Mouse (Mus musculus): ENCODE results near the gene Samd13. TPM values are rescaled to one million over a fixed set of nuclear protein-coding genes. Genes with fewer than 3 reads are reported as not detected.

The Samd13 gene
- polyA plus RNA-seq, 1 experiment from 2014 or later = 0.24 TPM

GRCm38 (mm10) chr3:146708381-146708780 lies 23.0 kb upstream of the Samd13 start:
- no peaks in the 10 kb centered on the region for H3K36me3 ChIP-seq (replicated peaks; ENCODE audit: control insufficient read depth, insufficient read depth)
- no peak overlapping the region for H3K27ac ChIP-seq
- H3K9me3 ChIP-seq (ENCODE audit: control insufficient read depth, low read length) = no peaks in the 10 kb centered on the region
- ATAC-seq (ENCODE audit: low FRiP score) (no peak), DNase-seq (ENCODE audit: low spot score) (no peak)
- no peak overlapping the region for H3K4me3 ChIP-seq (replicated peaks; ENCODE audit: low read length)
- H3K4me2 ChIP-seq (replicated peaks) = no peak overlapping the region
- WGBS = 79% methylated on average over 3 of the region's 3 CpGs
- no peaks in the 10 kb centered on the region for H3K4me1 ChIP-seq (replicated peaks; ENCODE audit: control insufficient read depth, insufficient read depth, low read length)
- no peaks in the 10 kb centered on the region for H3K27me3 ChIP-seq (ENCODE audit: control insufficient read depth, insufficient read depth, low read length)
- H3K9ac ChIP-seq = no peak overlapping the region

GRCm38 (mm10) chr3:146704099-146704498 lies 18.7 kb upstream of the Samd13 start:
- Histone ChIP-seq H3K4me3 (replicated peaks; ENCODE audit: low read length) (no peak overlapping the region), H3K9me3 (ENCODE audit: control insufficient read depth, low read length) (no peaks in the 10 kb centered on the region), H3K4me2 (replicated peaks) (no peak overlapping the region), H3K36me3 (replicated peaks; ENCODE audit: control insufficient read depth, insufficient read depth) (no peaks in the 10 kb centered on the region), H3K27me3 (ENCODE audit: control insufficient read depth, insufficient read depth, low read length) (no peaks in the 10 kb centered on the region), H3K9ac (no peak overlapping the region), H3K27ac (no peak overlapping the region), H3K4me1 (replicated peaks; ENCODE audit: control insufficient read depth, insufficient read depth, low read length) (no peaks in the 10 kb centered on the region)
- ATAC-seq (ENCODE audit: low FRiP score) = no peak
- no peak for DNase-seq (ENCODE audit: low spot score)
- 92% methylated on average over 4 of the region's 4 CpGs for WGBS

- DNase-seq (ENCODE audit: low spot score) (no peak), ATAC-seq (ENCODE audit: low FRiP score) (no peak)
- Histone ChIP-seq H3K4me1 (replicated peaks; ENCODE audit: control insufficient read depth, insufficient read depth, low read length) (0 out of 2 replicates have a peak, but pooled peaks cover 4% of the 10 kb centered on the region), H3K27me3 (ENCODE audit: control insufficient read depth, insufficient read depth, low read length) (no peaks in the 10 kb centered on the region), H3K36me3 (replicated peaks; ENCODE audit: control insufficient read depth, insufficient read depth) (no peaks in the 10 kb centered on the region), H3K4me2 (replicated peaks) (no peak overlapping the region), H3K4me3 (replicated peaks; ENCODE audit: low read length) (no peak overlapping the region), H3K9ac (no peak overlapping the region), H3K27ac (no peak overlapping the region), H3K9me3 (ENCODE audit: control insufficient read depth, low read length) (no peaks in the 10 kb centered on the region)
- 89% methylated on average over 11 of the region's 11 CpGs for WGBS
These were observed 14.7 kb upstream of the Samd13 start for GRCm38 (mm10) chr3:146700051-146700450.

DNA sequence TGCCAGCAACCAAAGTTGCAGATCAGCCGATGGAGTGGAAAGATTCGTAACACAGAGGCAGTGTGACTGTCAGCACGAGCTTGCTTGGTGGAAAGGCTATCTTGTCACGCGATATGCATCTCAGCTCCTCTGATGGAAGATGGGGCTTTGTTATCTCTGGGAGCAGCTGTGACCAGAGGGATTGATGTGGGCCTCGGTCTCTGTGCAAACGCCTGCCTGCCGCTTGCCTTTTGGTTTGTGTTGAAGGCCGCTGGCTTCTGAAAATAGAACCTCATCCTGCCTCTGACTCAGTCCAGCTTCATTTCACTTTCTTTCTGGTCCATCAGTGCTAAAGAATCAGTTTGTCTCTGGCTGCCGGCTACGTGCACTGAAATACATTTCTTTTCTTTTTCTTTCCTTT lies 13.6 kb upstream of the Samd13 start:
- Histone ChIP-seq H3K4me1 (replicated peaks; ENCODE audit: control insufficient read depth, insufficient read depth, low read length) (0 out of 2 replicates have a peak, but pooled peaks cover 4% of the 10 kb centered on the region), H3K9ac (no peak overlapping the region), H3K9me3 (ENCODE audit: control insufficient read depth, low read length) (no peaks in the 10 kb centered on the region), H3K4me2 (replicated peaks) (no peak overlapping the region), H3K36me3 (replicated peaks; ENCODE audit: control insufficient read depth, insufficient read depth) (no peaks in the 10 kb centered on the region), H3K4me3 (replicated peaks; ENCODE audit: low read length) (no peak overlapping the region), H3K27me3 (ENCODE audit: control insufficient read depth, insufficient read depth, low read length) (no peaks in the 10 kb centered on the region), H3K27ac (peak overlapping the region; percentile 16; the same call in 1 of the 2 replicates)
- ATAC-seq (ENCODE audit: low FRiP score) = no peak
- no peak for DNase-seq (ENCODE audit: low spot score)
- WGBS = 42% methylated on average over 11 of the region's 11 CpGs

- Histone ChIP-seq H3K9ac (no peak overlapping the region), H3K27me3 (ENCODE audit: control insufficient read depth, insufficient read depth, low read length) (no peaks in the 10 kb centered on the region), H3K36me3 (replicated peaks; ENCODE audit: control insufficient read depth, insufficient read depth) (no peaks in the 10 kb centered on the region), H3K4me2 (replicated peaks) (no peak overlapping the region), H3K4me1 (replicated peaks; ENCODE audit: control insufficient read depth, insufficient read depth, low read length) (no peaks in the 10 kb centered on the region), H3K27ac (no peak overlapping the region), H3K4me3 (replicated peaks; ENCODE audit: low read length) (no peak overlapping the region), H3K9me3 (ENCODE audit: control insufficient read depth, low read length) (no peaks in the 10 kb centered on the region)
- 84% methylated on average over 5 of the region's 5 CpGs for WGBS
- DNase-seq (ENCODE audit: low spot score) (no peak), ATAC-seq (ENCODE audit: low FRiP score) (no peak)
These were observed 7.2 kb upstream of the Samd13 start for GRCm38 (mm10) chr3:146692547-146692946.

DNA sequence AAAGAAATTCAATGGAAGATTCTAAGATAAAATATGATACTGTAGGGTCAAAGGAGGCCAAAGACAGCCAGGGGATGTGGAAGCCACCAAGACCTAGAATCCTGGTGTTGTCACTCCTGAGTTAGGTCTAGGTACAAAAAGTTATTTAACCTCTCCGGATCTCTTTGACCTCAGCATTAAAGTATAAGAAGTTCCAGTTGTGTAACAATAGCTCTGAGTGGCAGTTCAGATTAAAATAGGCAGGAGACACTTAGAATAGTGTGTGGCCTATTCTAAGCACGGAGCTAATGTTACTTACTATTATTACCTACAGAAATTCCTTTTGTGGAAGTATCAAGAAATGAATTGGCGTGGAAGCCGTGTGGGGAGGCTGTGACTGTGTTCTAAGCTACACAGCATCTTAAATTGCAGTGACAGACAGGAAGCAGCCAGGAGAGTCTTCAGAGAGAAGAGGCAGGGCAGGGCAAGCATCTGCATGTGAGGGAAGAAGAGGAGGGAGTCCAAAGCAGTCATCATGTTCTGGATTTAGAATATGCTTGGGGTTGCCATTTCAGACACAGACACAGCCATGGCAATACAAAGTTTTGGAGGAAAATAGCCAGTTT lies 1.8 kb upstream of the Samd13 start:
- Histone ChIP-seq H3K27ac (no peak overlapping the region), H3K9me3 (ENCODE audit: control insufficient read depth, low read length) (no peaks in the 10 kb centered on the region), H3K4me3 (replicated peaks; ENCODE audit: low read length) (no peak overlapping the region), H3K36me3 (replicated peaks; ENCODE audit: control insufficient read depth, insufficient read depth) (no peaks in the 10 kb centered on the region), H3K4me2 (replicated peaks) (no peak overlapping the region), H3K27me3 (ENCODE audit: control insufficient read depth, insufficient read depth, low read length) (no peaks in the 10 kb centered on the region), H3K9ac (no peak overlapping the region), H3K4me1 (replicated peaks; ENCODE audit: control insufficient read depth, insufficient read depth, low read length) (0 out of 2 replicates have a peak, but pooled peaks cover 3% of the 10 kb centered on the region)
- ATAC-seq (ENCODE audit: low FRiP score) (no peak), DNase-seq (ENCODE audit: low spot score) (no peak)
- WGBS = 82% methylated on average over 4 of the region's 4 CpGs

DNA sequence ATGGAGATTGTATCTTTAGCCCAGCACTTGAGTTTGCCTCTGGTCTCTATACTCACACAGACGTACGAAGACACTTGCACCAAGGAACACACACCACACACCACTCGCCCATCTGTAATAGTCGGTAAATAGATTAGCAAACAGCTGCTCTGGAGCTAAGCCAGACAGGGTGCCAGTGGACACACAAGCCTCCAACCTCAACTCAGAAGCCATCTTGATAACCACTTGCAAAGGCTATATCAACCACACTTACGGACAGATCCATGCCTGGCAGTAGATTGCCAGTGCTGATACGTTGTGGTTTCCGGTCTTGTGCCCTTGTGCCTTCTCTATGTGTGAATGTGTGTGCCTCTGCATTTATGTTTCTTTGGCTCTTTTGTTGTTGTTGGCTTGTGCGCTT lies 1.0 kb upstream of the Samd13 start:
- Histone ChIP-seq H3K9ac (no peak overlapping the region), H3K4me3 (replicated peaks; ENCODE audit: low read length) (no peak overlapping the region), H3K9me3 (ENCODE audit: control insufficient read depth, low read length) (no peaks in the 10 kb centered on the region), H3K27me3 (ENCODE audit: control insufficient read depth, insufficient read depth, low read length) (no peaks in the 10 kb centered on the region), H3K36me3 (replicated peaks; ENCODE audit: control insufficient read depth, insufficient read depth) (no peaks in the 10 kb centered on the region), H3K4me1 (replicated peaks; ENCODE audit: control insufficient read depth, insufficient read depth, low read length) (0 out of 2 replicates have a peak, but pooled peaks cover 3% of the 10 kb centered on the region), H3K27ac (no peak overlapping the region), H3K4me2 (replicated peaks) (no peak overlapping the region)
- no peak for ATAC-seq (ENCODE audit: low FRiP score)
- no peak for DNase-seq (ENCODE audit: low spot score)
- whole genome bisulfite sequencing = 95% methylated on average over 8 of the region's 8 CpGs

DNA sequence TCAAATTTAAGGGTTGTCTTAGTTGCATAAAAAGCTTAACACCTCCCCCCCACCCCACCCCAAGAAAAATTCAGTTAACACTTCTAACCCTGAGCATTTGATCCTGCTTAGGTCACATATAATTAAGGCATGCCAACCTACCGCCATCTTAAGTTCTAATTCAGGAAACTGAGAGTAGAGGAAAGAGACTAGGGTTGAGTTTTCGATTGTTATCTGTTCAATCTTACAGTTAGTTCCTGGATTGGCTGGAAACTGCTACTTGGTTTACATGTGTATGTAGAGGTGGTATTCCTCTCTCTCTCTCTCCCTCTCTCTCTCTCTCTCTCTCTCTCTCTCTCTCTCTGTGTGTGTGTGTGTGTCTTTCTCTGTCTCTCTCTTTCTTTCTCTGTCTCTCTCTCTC lies 2.3 kb downstream of the Samd13 start:
- H3K27ac ChIP-seq = no peak overlapping the region
- no peak overlapping the region for H3K4me2 ChIP-seq (replicated peaks)
- H3K9ac ChIP-seq = no peak overlapping the region
- no peak for ATAC-seq (ENCODE audit: low FRiP score)
- no peaks in the 10 kb centered on the region for H3K27me3 ChIP-seq (ENCODE audit: control insufficient read depth, insufficient read depth, low read length)
- no peak for DNase-seq (ENCODE audit: low spot score)
- no peaks in the 10 kb centered on the region for H3K36me3 ChIP-seq (replicated peaks; ENCODE audit: control insufficient read depth, insufficient read depth)
- H3K9me3 ChIP-seq (ENCODE audit: control insufficient read depth, low read length) = no peaks in the 10 kb centered on the region
- no peak overlapping the region for H3K4me3 ChIP-seq (replicated peaks; ENCODE audit: low read length)
- WGBS = 93% methylated on average over 2 of the region's 2 CpGs
- H3K4me1 ChIP-seq (replicated peaks; ENCODE audit: control insufficient read depth, insufficient read depth, low read length) = 0 out of 2 replicates have a peak, but pooled peaks cover 3% of the 10 kb centered on the region

GRCm38 (mm10) chr3:146682140-146682651 lies 3.2 kb downstream of the Samd13 start:
- Histone ChIP-seq H3K27me3 (ENCODE audit: control insufficient read depth, insufficient read depth, low read length) (no peaks in the 10 kb centered on the region), H3K36me3 (replicated peaks; ENCODE audit: control insufficient read depth, insufficient read depth) (no peaks in the 10 kb centered on the region), H3K9me3 (ENCODE audit: control insufficient read depth, low read length) (no peaks in the 10 kb centered on the region), H3K9ac (no peak overlapping the region), H3K4me3 (replicated peaks; ENCODE audit: low read length) (peak overlapping the region; percentile 15), H3K4me2 (replicated peaks) (peak overlapping the region; percentile 43), H3K4me1 (replicated peaks; ENCODE audit: control insufficient read depth, insufficient read depth, low read length) (0 out of 2 replicates have a peak, but pooled peaks cover 3% of the 10 kb centered on the region), H3K27ac (no peak overlapping the region)
- peak; percentile 74 for DNase-seq (ENCODE audit: low spot score)
- 51% methylated on average over 13 of the region's 13 CpGs for WGBS
- ATAC-seq (ENCODE audit: low FRiP score) = no peak
